Mouse (Mus musculus): ENCODE data around the gene Atp11a. TPM values are rescaled to one million over a fixed set of nuclear protein-coding genes. Genes with fewer than 3 reads are reported as not detected.

Gene Atp11a
- polyA plus RNA-seq, 1 experiment from 2014 or later = 11.7 TPM

- WGBS = 51% methylated on average over 5 of the region's 5 CpGs
- peaks cover 19% of the 10 kb centered on the region; the same call in 1 of the 2 replicates for H3K27me3 ChIP-seq (ENCODE audit: insufficient read depth, poor library complexity, severe bottlenecking)
- H3K4me3 ChIP-seq = no peak overlapping the region
- H3K9me3 ChIP-seq = no peaks in the 10 kb centered on the region
- peaks cover 18% of the 10 kb centered on the region for H3K4me1 ChIP-seq
- 0 out of 2 replicates have a peak overlapping the region, but pooled peaks have one; percentile 7 for H3K27ac ChIP-seq
- 0 out of 2 replicates have a peak, but pooled peaks cover 5% of the 10 kb centered on the region for H3K36me3 ChIP-seq
- DNase-seq (ENCODE audit: low spot score) = no peak
Measured at GRCm38 (mm10) chr8:12912011-12912410, 155.2 kb downstream of the Atp11a start.

GRCm38 (mm10) chr8:12915187-12916006 lies 158.6 kb downstream of the Atp11a start:
- Histone ChIP-seq H3K36me3 (0 out of 2 replicates have a peak, but pooled peaks cover 5% of the 10 kb centered on the region), H3K27ac (peak overlapping the region; percentile 74), H3K9me3 (no peaks in the 10 kb centered on the region), H3K27me3 (ENCODE audit: insufficient read depth, poor library complexity, severe bottlenecking) (peaks cover 25% of the 10 kb centered on the region; the same call in 1 of the 2 replicates), H3K4me1 (peaks cover 23% of the 10 kb centered on the region), H3K4me3 (peak overlapping the region; percentile 65)
- 18% methylated on average over 42 of the region's 42 CpGs for WGBS
- no peak for DNase-seq (ENCODE audit: low spot score)

- Histone ChIP-seq H3K27ac (no peak overlapping the region), H3K36me3 (0 out of 2 replicates have a peak, but pooled peaks cover 5% of the 10 kb centered on the region), H3K4me1 (peaks cover 23% of the 10 kb centered on the region), H3K9me3 (no peaks in the 10 kb centered on the region), H3K4me3 (peak overlapping the region; percentile 65), H3K27me3 (ENCODE audit: insufficient read depth, poor library complexity, severe bottlenecking) (peaks cover 25% of the 10 kb centered on the region; the same call in 1 of the 2 replicates)
- 72% methylated on average over 16 of the region's 16 CpGs for WGBS
- no peak for DNase-seq (ENCODE audit: low spot score)
Measured at GRCm38 (mm10) chr8:12916156-12916900, 159.5 kb downstream of the Atp11a start.

- H3K27ac ChIP-seq = no peak overlapping the region
- H3K27me3 ChIP-seq (ENCODE audit: insufficient read depth, poor library complexity, severe bottlenecking) = peaks cover 30% of the 10 kb centered on the region; the same call in 1 of the 2 replicates
- no peak overlapping the region for H3K4me3 ChIP-seq
- DNase-seq (ENCODE audit: low spot score) = no peak
- peaks cover 20% of the 10 kb centered on the region for H3K4me1 ChIP-seq
- WGBS = 75% methylated on average over 3 of the region's 3 CpGs
- H3K36me3 ChIP-seq = 0 out of 2 replicates have a peak, but pooled peaks cover 5% of the 10 kb centered on the region
- H3K9me3 ChIP-seq = no peaks in the 10 kb centered on the region
Measured at GRCm38 (mm10) chr8:12917029-12917428, 160.2 kb downstream of the Atp11a start.

GRCm38 (mm10) chr8:12917831-12918230 lies 161.0 kb downstream of the Atp11a start:
- WGBS = 83% methylated on average over 4 of the region's 4 CpGs
- Histone ChIP-seq H3K4me3 (no peak overlapping the region), H3K27ac (no peak overlapping the region), H3K4me1 (peaks cover 16% of the 10 kb centered on the region), H3K9me3 (no peaks in the 10 kb centered on the region), H3K27me3 (ENCODE audit: insufficient read depth, poor library complexity, severe bottlenecking) (peaks cover 30% of the 10 kb centered on the region; the same call in 1 of the 2 replicates), H3K36me3 (0 out of 2 replicates have a peak, but pooled peaks cover 5% of the 10 kb centered on the region)
- DNase-seq (ENCODE audit: low spot score) = no peak

Other genes with a start within 250 kb of the Atp11a start
- gene Spaca7, start 184.0 kb upstream of the Atp11a start, polyA plus RNA-seq (2016; fragmentation: Nextera tagmentation; extraction: Ambion mirVana) = not detected in 2 replicates
- 34.0 and 35.7 TPM in 2 replicates for gene Tubgcp3, start 84.8 kb upstream of the Atp11a start, polyA plus RNA-seq (2016; fragmentation: Nextera tagmentation; extraction: Ambion mirVana)
- 8.3 and 9.1 TPM in 2 replicates for gene Mcf2l, start 116.8 kb downstream of the Atp11a start, polyA plus RNA-seq (2016; fragmentation: Nextera tagmentation; extraction: Ambion mirVana)

All from heart, embryonic 10.5 days (tissue).